Mouse (Mus musculus) gonadal fat pad, adult 2 months (tissue): Measurements from ENCODE around the gene Zfp932. TPM values are rescaled to one million over a fixed set of nuclear protein-coding genes. Genes with fewer than 3 reads are reported as not detected.
"Not testable (repeated sequence)": the region's sequence is repeated elsewhere in the genome, so short reads cannot be mapped to it uniquely, and the experiment has no call there.

Source experiments
- DNase-seq: peaks from one replicate; pipeline ENCODE4 v3.0.0-alpha.2; 2012; ENCODE audit warnings: low read depth
- polyA plus RNA-seq: library from polyadenylated mRNA; depleted of rRNA; stranded (reverse); fragments of >200 nt; gene quantifications from 2 replicates; pipeline ENCODE4 v1.2.3, GENCODE M21; 2012; rRNA removed

The Zfp932 gene
- 8.7 and 10.1 TPM in 2 replicates for polyA plus RNA-seq

- DNase-seq = peak; percentile 30
Measured at GRCm38 (mm10) chr5:109996026-109996937, at the start of gene Zfp932. Zfp932 (plus strand) TSS chr5:109996521.

GRCm38 (mm10) chr5:109950281-109950680 lies 46.0 kb upstream of the Zfp932 start:
- no peak for DNase-seq

- DNase-seq = not testable (repeated sequence)
Measured at GRCm38 (mm10) chr5:109980743-109981142, 15.6 kb upstream of the Zfp932 start.

- not testable (repeated sequence) for DNase-seq
Measured at GRCm38 (mm10) chr5:109995461-109995860, 860 bp upstream of the Zfp932 start.

GRCm38 (mm10) chr5:110015775-110016174 lies 19.5 kb downstream of the Zfp932 start:
- not testable (repeated sequence) for DNase-seq

GRCm38 (mm10) chr5:110023273-110023672 lies 27.0 kb downstream of the Zfp932 start:
- peak; percentile 71 for DNase-seq

- DNase-seq = not testable (repeated sequence)
Measured at GRCm38 (mm10) chr5:110023694-110024427, 27.5 kb downstream of the Zfp932 start.

GRCm38 (mm10) chr5:110057637-110058408 lies 61.5 kb downstream of the Zfp932 start:
- DNase-seq = peak; percentile 72

Other genes with a start within 250 kb of the Zfp932 start
- 2.3 and 4.3 TPM in 2 replicates for gene 4930522L14Rik, start 244.6 kb upstream of the Zfp932 start, polyA plus RNA-seq
- gene Gm15446, start 73.1 kb upstream of the Zfp932 start, polyA plus RNA-seq = 1.7 and 2.3 TPM in 2 replicates
- gene Gm17655, start 76.0 kb downstream of the Zfp932 start, polyA plus RNA-seq = 0.15 TPM in 2 replicates
- gene Gm35315, start 97.9 kb downstream of the Zfp932 start, polyA plus RNA-seq = 0.08 and 0.18 TPM in 2 replicates
- 5.1 and 5.5 TPM in 2 replicates for gene Plcxd1, start 103.4 kb downstream of the Zfp932 start, polyA plus RNA-seq
- gene Gtpbp6, start 111.7 kb downstream of the Zfp932 start, polyA plus RNA-seq = 65.3 and 74.9 TPM in 2 replicates
- gene Zfp605, start 113.6 kb downstream of the Zfp932 start, polyA plus RNA-seq = 1.9 and 2.1 TPM in 2 replicates
- gene Chfr, start 139.3 kb downstream of the Zfp932 start, polyA plus RNA-seq = 42.0 and 46.5 TPM in 2 replicates
- 14.3 and 15.1 TPM in 2 replicates for gene Golga3, start 180.2 kb downstream of the Zfp932 start, polyA plus RNA-seq
- gene Ankle2, start 234.5 kb downstream of the Zfp932 start, polyA plus RNA-seq = 11.2 and 11.7 TPM in 2 replicates